Mouse (Mus musculus): Measurements from ENCODE around the gene Sos2.

- TF ChIP-seq CHD1 (IDR thresholded peaks at IDR 0.05; ENCODE audit: low read depth, low read length), result no peak
- no peak for TF ChIP-seq JUND (IDR thresholded peaks at IDR 0.05; ENCODE audit: low read depth, low read length)
- TF ChIP-seq EP300 (IDR thresholded peaks at IDR 0.05; ENCODE audit: low read depth in 1 of 2, low read length in 2 of 2), result no peak
- TF ChIP-seq MEF2A (IDR thresholded peaks at IDR 0.05; ENCODE audit: extremely low read depth, insufficient replicate concordance, low read depth, low read length, poor library complexity, severe bottlenecking), result no peak
- no peak for TF ChIP-seq MAFK (IDR thresholded peaks at IDR 0.05; ENCODE audit: borderline replicate concordance, low read depth, low read length)
- TF ChIP-seq TBP (IDR thresholded peaks at IDR 0.05; ENCODE audit: low read depth, low read length), result no peak
- TF ChIP-seq CTCF (IDR thresholded peaks at IDR 0.05 in 2 of 3, conservative IDR thresholded peaks at IDR 0.05 in 1 of 3; ENCODE audit: control insufficient read depth in 1 of 3, insufficient read depth in 1 of 3, low read depth in 2 of 3, low read length in 3 of 3, poor library complexity in 1 of 3, severe bottlenecking in 1 of 3), result no peak
- no peak for TF ChIP-seq POLR2A (IDR thresholded peaks at IDR 0.05; ENCODE audit: control insufficient read depth in 1 of 2, insufficient read depth in 1 of 2, low read depth in 1 of 2, low read length in 2 of 2, poor library complexity in 1 of 2)
- TF ChIP-seq E2F4 (IDR thresholded peaks at IDR 0.05; ENCODE audit: borderline replicate concordance, low read depth, low read length), result no peak
- TF ChIP-seq NELFE (IDR thresholded peaks at IDR 0.05; ENCODE audit: low read depth, low read length), result no peak
- no peak for TF ChIP-seq TCF12 (IDR thresholded peaks at IDR 0.05; ENCODE audit: low read depth, low read length)
- TF ChIP-seq SMC3 (IDR thresholded peaks at IDR 0.05; ENCODE audit: low read depth, low read length), result no peak
- TF ChIP-seq TAL1 (IDR thresholded peaks at IDR 0.05; ENCODE audit: low read length), result no peak
- TF ChIP-seq KAT2A (conservative IDR thresholded peaks at IDR 0.05; ENCODE audit: low read depth, low read length), result no peak
Observed at GRCm38 (mm10) chr12:69642877-69643276, 38.8 kb downstream of the Sos2 start.
